Mouse (Mus musculus) A20 (cell line): ENCODE results near the gene Tmem260.

Experiments
- DNase-seq: peaks from one replicate; pipeline ENCODE4 v3.0.0-alpha.2; 2011; ENCODE audit warnings: low read depth, low spot score

Gene Tmem260

DNA sequence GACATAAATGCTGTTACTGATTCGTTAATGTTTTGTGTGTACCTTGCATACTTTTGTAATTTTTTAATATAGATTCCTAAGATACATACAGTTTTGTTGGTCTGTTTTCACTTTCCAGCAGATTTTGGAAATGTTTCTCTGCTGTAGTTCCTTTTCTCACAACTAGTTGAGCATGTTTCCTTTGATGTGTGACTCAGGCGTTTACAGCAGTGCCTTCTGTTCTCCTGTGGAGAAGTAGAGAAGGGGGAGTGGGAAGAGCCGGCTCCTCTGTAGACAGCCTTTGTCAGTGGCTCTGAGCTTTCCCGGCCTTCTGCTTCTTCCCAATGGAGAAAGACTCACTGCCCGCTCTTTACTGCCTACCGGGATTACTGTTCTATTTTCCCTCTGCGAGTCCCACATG is 35.7 kb downstream of the Tmem260 start:
- DNase-seq = no peak

DNA sequence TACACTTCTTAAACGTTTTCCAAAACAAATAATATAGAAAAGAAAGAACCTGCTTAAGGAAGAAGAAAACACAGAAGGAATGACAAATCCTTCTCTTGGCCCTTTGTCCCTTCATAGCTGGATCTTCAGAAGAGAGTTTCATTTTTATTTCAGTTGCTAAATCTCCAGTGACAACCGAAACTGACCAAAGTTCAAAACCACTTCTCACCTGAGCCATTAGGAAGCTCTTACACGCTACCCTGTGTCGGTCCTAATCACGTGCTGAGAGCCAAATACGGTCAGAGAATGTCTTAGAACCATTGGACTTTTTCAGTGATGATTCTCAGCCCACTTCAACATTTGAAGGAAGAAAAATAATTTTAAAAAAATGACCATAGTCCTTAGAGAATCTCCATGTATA is 36.8 kb downstream of the Tmem260 start:
- no peak for DNase-seq

DNA sequence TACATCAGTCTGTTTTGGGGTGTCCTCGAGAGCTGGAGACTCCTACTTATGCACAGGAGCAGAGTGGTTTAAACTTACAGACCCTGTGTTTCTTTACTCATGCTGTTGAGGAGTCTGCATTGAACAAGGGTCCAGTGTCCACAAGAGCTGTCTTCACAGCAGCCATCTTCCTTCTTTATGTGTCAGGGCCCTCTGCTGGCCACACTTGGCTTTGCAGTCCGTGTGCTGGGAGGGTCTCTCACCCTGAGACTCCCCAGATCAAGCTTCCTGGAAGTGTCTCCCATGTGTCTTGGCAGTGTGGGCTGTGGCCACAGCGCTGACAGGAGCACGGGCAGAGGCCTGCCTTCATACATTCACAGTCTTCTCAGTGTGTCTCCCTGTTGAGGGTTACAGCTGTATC is 48.0 kb downstream of the Tmem260 start:
- DNase-seq = peak; percentile 50

DNA sequence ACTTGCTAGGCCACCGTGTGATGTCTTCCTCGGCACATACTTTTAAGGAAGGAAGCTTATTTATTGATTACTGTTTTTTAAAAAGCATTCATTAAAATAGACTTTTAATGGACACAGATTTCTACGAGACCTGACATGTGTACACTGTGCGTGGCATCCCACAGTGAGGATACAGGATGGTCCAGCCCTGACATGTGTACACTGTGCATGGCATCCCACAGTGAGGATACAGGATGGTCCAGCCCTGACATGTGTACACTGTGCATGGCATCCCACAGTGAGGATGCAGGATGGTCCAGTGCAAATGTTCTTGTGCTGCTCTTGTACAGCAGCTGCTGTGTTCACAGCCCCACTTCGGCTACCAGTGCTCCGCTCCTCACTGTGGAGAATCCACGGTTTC is 56.6 kb downstream of the Tmem260 start:
- DNase-seq = no peak

DNA sequence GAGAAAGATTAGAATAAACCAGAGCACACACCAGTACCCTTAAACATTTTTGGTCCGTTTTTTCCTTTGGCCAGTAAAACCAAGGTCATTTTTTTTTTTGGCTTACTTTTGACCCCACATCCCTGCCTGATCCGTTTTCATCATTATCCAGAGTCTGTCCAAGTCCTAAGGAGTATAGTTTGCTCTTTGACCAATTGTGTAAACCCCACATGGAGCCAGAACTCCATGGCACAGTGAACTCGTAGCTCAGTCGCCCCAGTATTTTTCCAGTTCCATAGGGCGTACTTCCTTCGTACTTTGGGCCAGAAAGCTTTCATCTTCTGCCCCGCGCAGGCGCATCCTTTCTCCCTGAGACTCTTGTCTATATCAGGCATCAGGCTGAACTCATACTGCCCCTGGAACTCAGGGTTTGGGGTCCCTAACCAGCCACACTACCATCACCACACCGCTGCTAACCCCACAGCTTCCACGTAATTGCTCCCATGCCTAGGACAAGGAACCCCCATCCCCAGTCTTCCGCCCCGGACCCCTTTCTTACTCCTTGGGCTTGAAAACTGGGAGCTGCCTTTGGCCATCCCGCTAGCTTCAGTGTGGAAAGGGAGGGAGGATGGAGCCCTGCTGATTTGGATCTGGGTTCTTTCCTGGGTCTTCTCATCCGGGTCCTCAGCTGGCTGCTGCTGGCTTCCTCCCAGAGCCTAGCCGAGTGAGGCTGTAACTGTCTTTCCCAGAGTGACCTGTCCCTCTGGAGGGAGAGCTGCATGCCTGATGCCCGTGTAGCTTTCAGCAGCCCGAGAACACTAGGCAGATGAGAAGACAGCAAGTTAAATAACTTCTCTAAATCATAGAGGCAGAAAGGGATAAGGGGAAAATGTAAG is 58.0 kb downstream of the Tmem260 start:
- no peak for DNase-seq

DNA sequence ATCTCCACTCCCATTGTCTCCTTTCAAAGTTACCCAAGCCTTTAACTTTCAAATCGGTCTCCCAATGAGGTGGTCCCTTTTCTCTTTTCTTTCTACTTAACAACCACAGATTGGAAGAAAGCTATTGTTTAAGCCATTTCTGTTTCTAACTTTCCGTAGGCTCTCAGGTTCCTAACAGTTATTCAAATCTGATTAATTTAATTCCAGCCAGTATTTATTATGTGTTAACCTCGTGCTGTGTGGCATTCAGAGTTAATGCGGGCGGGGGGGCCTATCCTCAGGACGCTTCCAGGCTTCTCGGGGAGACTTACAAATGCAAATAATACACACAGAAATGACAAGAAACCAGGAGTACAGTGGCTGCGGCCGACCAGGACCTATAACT is 58.6 kb downstream of the Tmem260 start:
- no peak for DNase-seq

DNA sequence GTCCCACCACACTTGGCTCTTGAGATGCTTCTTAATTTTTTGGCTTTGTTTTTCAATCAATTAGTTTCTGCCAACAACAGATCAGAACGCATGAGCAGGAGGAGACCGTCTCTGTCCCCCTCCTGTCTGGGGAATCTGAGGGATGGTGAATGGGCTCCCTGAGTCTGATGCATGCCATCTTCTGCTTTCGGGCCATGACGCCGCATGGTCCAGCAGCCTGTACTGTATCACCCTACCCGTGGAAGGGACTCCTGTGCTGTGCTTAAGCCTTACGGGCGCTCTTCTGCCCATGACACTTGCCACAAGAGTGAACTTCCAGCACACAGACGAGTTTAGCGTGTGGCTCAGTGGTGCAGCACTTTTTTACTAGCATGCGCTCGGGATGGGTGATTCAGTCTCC is 59.7 kb downstream of the Tmem260 start:
- DNase-seq = no peak

DNA sequence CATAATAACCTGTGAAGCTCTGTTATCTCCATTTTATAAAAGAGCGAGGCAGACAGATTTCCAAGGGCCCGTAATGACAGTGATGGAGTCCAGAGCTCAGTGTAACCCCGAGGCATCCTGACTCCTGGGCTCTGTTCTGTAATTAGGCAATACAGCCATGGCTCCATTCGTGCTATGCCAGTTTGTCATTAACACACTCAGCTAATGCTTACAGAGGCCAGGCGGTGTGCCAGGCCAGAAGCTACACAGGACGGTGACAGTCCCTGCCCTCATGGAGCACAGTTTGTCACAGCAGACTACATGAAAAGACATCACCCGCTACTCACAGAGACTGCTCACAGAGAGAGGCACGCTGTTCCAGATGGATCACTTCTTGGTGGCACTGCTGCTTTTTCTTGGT is 61.5 kb downstream of the Tmem260 start:
- DNase-seq = no peak

DNA sequence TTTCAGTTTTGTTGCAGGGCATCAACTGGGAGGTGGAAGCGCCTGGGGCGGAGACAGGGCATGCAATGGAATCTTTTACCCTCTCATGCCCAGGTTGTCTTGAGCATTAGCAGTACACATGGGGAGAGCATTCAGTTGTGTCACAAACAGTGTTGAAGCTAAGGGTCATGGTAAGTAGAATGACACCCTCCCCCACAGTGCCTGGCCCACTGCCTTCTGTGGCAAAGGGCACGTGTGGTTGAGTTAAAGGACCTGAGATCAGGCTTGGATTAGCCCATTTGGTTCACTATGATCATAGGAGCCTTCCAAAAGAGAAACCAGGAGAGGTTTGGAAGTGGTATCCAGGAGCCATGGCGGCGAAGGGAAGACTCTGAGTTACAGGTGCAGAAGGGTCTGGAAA is 63.2 kb downstream of the Tmem260 start:
- no peak for DNase-seq

DNA sequence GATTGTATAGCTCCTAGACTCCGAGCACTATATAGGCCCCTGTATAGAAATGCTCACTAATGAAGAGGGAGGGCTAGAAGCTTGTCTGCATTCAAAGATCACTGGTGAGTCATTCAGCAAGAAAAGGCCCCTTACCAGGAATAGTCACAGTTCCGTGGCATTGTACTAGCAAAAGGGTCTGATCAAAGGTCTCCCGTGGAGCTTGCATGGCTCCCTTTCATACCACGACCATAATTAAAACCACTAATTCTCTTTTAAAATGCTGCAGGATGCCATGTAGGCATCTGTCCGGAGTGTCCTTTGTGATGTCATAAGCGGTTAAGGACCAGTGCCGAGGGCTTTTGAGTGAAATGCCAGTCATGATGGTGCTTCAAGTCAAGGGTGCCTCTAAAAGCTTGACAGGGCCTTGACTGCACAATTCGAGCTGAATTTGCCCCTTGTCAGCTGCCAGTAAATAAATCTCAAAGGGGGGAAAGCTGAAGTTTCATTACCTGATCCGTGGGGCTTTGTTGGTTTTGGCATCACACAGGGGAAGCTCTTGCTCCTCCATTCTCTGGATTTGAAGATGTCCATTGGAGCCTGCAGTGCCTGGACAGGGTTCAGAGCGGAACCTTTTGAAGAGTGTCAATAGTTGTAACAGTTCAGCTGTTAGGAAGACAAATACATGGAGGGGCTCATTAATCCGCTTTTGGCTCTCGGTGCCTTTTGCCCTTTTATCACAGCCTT is 67.3 kb downstream of the Tmem260 start:
- no peak for DNase-seq

DNA sequence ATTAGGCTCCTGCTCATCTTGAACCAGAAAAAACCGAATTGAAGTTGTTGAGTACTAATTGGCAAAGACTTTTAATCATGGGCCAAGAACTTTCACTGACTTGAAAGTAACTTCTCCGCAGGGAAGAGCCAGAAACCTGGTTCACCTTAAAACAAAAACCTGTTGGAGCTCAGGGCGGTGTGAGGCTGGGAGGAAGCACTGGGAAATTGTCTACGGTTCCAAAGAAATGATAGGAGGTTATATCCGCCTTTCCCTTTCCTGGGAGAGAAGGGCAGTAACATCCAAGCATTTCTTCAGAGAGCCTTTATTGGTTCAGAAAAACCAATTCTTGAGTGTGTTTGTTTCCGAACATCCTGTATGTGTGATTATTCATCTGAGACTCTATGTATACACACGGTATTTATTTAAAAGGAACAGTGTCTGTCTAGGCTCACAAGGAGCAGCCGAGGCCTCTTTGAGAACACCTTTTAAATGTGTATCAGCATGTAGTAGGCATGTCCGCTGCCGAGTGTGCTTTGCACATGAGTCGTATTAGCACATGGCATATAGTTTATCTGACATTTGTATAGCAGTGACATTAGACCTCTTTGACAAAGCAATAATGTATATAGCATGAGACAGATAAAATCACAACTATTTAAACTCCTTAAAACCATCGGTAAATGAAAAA is 68.0 kb downstream of the Tmem260 start:
- DNase-seq = no peak

DNA sequence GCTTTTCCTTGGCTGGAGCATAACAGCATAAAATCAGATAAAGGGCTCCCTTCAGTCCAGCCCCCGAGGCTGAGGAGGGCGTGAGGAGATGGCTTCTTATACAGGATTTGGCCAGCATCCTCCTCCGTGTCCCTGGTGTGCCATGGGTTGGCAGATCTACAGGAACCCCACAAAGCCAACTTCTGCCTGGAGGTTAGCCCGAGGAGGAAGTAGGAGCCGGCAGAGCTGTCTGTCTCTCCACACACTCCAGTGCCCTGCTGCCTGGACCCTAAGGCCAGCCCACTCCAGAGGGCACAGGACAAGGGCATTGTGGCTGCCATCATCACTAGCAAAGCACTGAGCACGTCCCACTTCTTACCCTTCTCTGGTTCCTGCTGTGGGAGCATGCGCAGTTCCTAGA is 68.7 kb downstream of the Tmem260 start:
- no peak for DNase-seq

DNA sequence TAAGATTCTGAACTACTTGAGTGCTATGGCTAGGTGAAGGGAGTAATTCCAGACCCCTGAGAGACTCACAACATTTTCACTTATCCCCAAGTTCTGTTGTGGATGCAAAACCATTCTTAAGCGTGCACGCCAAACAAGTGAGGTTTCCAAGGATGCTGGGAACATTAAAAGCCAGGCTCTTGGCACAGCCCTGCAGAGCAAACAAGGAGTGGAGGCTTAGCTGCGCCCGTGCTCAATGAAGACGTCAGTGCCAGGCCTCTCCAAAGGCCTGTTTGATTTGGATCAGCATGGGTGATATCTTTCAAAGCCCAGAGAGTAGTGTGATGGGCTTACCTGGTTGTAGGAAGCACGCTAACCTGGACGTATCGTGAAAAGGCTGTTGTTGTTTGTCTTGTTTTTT is 69.6 kb downstream of the Tmem260 start:
- no peak for DNase-seq

DNA sequence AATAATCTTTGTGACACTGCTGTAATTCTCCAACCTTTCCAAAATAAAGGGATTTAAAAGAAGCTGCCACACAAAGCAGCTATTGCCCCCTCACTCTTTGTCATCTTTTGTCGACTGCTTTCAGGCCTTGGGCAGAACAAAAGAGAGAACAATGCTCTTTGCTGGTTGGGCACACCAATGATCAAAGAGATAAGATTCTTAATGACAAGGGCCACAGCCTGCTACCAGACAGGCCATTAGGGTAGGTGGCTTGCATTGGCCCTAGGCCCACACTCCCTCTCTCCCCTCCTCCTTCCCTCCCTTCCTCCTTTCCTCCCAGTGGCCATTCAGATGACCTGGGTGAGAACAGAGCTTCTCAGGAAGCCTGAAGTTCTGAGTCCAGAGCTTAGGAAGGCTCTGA is 77.4 kb downstream of the Tmem260 start:
- DNase-seq = no peak

DNA sequence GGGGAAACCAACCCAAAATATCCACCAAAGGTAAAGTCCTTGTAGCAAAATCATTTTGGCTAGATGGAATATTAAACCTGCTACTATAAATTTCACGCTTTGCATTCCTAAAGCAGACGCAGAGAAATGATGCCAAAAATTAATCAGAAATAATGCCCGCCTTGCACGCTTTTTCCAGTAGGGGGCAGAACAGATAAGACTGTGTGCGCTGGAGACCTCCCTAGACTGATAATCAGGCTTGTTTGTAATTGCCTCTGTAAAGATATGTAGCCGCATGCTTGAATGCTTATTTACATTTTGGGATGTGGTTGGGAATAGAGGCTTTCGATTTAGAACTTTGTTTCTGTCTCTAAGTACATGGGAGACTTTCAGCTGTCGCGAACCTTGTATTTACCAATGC is 78.2 kb downstream of the Tmem260 start:
- peak; percentile 26 for DNase-seq

DNA sequence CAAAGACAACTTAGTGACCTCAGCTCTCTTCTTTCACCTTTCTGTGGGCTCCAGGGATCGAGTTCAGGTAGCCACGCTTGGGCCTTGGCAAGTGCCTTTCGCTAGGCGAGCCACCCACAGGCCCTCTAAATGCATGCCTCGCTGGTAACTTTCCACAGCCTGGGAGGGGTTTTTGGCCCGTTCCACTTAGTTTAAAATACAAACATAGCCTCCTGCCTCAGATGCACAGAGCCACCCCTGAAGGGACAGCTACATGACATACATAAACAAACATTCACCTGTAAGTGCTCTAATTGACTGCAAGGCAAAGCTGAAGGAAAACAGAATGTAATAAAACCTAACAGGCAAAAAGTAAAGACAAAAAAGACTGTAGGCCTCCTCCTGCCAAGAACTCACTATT is 79.1 kb downstream of the Tmem260 start:
- DNase-seq = no peak

DNA sequence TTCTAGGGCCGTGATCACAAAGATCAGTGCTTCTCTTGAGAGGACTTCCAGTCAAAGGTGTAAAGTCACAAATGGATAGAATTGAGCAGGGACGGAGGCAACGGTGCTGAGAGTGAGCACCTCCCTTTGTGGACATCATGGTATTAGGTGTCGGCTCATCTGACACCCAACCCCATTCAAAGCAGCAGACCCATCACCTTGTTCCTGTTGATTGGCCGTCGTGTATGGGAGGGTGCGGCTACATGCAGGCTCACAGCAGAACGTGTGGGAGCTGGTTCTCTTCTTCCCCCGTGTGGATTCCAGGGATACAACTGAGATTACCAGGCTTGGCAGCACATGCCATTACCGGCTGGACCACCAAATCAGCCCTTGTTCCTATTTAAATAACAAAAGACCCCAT is 84.7 kb downstream of the Tmem260 start:
- DNase-seq = no peak

DNA sequence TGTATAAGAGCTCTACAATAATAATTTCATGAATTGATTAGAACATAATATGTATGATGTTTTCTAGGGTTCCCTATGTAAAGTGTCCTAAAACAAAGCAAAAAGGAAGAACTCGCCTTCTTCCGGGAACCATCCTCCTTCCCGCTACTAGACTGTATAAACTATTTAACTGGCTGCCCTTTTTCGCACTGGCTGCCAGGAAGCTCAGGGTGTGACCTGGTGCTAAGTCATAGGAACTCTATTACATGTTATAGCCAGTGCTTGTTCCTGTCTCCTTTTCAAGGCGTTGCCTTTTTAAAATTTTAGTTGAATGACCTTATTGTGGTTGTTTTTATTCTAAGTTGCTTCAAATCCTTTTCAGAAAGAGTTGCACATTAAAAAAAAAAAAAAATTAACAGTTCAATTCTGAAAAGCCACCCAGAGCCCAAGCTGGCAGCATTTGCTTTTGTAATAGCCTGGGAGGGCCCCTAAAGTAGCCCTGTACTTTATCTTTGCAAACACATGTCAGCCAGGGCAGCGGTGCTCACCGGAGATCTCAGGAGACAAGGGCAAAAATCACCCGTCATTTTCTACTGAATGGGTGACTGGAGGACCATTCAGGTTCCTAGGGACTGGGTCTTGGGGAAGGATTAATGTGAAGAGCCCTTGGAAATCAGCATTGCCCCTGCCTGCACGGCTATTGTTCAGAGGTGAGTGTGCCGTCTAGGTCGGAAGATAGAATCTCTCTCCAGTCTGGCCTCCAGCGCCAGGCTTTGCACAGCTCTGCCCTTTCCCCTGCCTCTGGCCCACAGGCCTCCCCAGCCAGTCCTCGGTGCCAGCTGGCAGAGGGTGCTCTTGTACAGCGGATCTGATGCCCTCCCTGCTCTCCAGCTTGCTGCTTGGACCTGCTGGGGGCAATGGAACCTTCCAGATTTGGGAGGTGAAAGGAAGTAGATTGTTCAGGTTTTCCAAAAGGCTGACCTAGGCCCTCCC is 92.2 kb downstream of the Tmem260 start:
- no peak for DNase-seq

DNA sequence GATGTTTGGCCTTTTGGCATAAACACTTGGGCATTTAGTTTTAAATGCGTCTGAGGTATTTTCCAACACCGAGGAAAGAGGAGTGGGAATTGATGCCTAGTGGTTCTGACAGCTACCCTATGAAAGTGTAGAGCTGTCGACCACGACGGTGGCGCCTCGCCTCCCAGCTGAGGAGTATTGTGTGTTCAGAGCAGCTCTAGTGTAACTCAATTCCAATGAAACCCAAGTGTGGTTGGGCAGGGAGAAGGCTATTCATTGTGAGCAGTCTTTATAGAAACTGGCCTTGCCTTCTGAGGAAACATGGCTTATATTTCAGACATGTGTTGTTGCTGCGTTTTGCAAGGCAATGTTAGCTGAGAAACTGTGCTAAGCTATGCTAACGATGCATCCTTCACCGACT is 99.2 kb downstream of the Tmem260 start:
- DNase-seq = no peak

DNA sequence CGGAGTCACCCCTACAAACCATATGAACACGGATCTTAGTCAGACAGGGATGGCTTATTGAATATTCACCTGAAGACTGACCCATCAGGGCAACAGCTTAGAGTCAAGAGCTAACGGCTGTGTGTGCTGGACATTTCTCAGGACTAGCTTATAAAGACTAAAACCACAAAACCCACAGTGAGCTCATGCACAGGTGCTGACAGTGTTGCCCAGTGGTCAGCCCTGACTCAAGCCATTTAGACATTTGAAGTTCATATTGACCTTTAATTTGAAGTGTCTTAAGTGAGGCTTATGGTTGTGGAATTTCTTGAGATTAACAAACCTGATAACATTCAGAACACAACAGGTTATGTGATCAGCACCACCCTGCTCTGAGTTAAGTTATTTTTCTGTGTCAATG is 100.1 kb downstream of the Tmem260 start:
- no peak for DNase-seq

DNA sequence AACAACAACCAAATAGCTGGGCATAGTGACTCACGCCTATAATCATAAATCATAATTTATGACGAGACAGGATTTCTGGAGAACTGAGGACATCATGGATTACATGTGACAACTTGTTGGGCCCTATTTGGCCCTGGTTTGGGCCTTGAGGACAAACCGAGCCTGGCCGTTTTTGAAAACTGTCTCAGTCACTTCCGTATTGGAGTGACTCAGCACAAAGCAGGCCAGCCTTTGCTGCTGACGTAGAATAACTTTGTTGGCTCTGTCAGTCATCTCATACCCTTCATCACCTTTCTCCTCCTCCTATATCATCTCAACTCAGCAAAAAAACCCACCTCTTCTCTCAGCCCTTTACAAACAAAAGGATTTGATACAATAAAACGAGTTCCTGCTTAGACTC is 103.8 kb downstream of the Tmem260 start:
- DNase-seq = no peak

DNA sequence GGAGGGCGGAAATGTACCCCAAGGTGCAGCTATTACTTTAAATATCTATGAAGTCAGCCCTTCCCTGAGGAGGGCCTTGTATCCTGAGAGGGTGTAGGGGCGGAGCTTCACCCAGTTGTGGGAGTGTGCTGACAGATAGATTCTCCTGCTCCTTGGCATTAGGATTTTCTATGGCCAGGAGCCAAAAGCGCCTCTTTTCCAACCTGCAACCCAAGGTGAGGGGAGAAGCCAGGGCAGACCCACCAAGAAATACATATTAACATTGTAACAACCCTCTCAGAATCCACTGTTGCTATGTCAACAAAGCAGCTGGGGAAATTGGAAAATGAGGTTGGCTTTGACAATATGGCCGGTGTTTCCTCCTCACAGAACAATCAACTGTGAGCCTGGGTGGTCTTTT is 107.3 kb downstream of the Tmem260 start:
- DNase-seq = no peak
